Comparison of ENCODE assay signal across 15 mouse cellular contexts in genomic region chr17:28913200-28913599, GRCm38 (mm10). TPM values are rescaled to one million over a fixed set of nuclear protein-coding genes. Genes with fewer than 3 reads are reported as not detected.
DNase-seq lines count a peak whose midpoint lies in the region; TF ChIP-seq lines count a peak whose summit lies in the region.
"Had no signal": no experiment of that assay in that cellular context is flagged by ENCODE, and none has a peak within 500 bp of the region (broad histone marks: within the 10 kb centered on the region; RNA-seq: fewer than 3 reads in every experiment).

No protein-coding gene starts in this region.

- intact Hi-C loops in left cerebral cortex, postnatal 10 days (cut with DNase I) = no loop called here

- TF ChIP-seq CTCF in liver, adult 2 months (IDR thresholded peaks at IDR 0.05; ENCODE audit: low read depth, low read length) = no peak

- H3K36me3 ChIP-seq in liver, adult 2 months (ENCODE audit: control insufficient read depth, insufficient read depth, low read length) = no peaks in the 10 kb centered on the region
- H3K36me3 ChIP-seq: hindbrain, embryonic 15.5 days; limb, embryonic 15.5 days had no signal

- DNase-seq in liver, adult 2 months (ENCODE audit: extremely low read depth, low read depth, low spot score) = peak; percentile 85
- DNase-seq in liver = no peak
- peak; percentile 80 for DNase-seq in Muller cell, postnatal 12 days (ENCODE audit: inconsistent ontology term)
- DNase-seq in adrenal gland, postnatal 36 days = peak; percentile 54 to 70
- peak; percentile 35 for DNase-seq in lung, postnatal 14 days
- DNase-seq in left cerebral cortex, postnatal 10 days (ENCODE audit: extremely low spot score in 1 of 2, low spot score in 2 of 2) = no peak
- no peak for DNase-seq in embryo, embryonic 9.5 days (ENCODE audit: extremely low spot score)
- DNase-seq: cerebellum, adult 11-12 months; embryo, embryonic 11 days; right cerebral cortex, postnatal 4 days had no signal

- no peak for TF ChIP-seq POLR2A in liver, adult 2 months (IDR thresholded peaks at IDR 0.05; ENCODE audit: extremely low read depth, insufficient read depth, low read length)

- H3K4me1 ChIP-seq in liver, adult 2 months (ENCODE audit: control insufficient read depth, insufficient read depth, low read length) = peaks cover 10% of the 10 kb centered on the region

- H3K27me3 ChIP-seq in liver, adult 2 months (ENCODE audit: control insufficient read depth, insufficient read depth, low read length) = no peaks in the 10 kb centered on the region

- H3K79me2 ChIP-seq in liver, adult 2 months (ENCODE audit: control insufficient read depth, insufficient read depth, low read length) = no peaks in the 10 kb centered on the region

- 15% methylated on average over 5 of the region's 5 CpGs for WGBS in liver, adult 2 months

- no peak overlapping the region for H3K27ac ChIP-seq in liver, adult 2 months (replicated peaks; ENCODE audit: insufficient read depth, low read depth, low read length)
- H3K27ac ChIP-seq: hindbrain, embryonic 15.5 days; limb, embryonic 15.5 days had no signal

- H3K4me3 ChIP-seq in liver, adult 2 months (ENCODE audit: insufficient read depth, low read depth, low read length) = no peak overlapping the region
- H3K4me3 ChIP-seq: hindbrain, embryonic 15.5 days; limb, embryonic 15.5 days had no signal

- H3K9ac ChIP-seq in liver, adult 2 months (ENCODE audit: low read depth, low read length) = no peak overlapping the region
- H3K9ac ChIP-seq: hindbrain, embryonic 15.5 days; limb, embryonic 15.5 days had no signal

RNA-seq across cellular contexts. Expression of gene 4930539E08Rik, which starts 1.9 kb away (rescaled TPM):
- 0.09 and 0.47 TPM in 2 replicates for total RNA-seq in liver, adult 2 months (2014; rRNA removed)
- 0.10 and 0.11 TPM in 2 replicates for polyA plus RNA-seq in liver, adult 2 months (2012; rRNA removed)
- total RNA-seq in adrenal gland, postnatal 36 days (2021) = not detected
- 10 to 100 TPM; 10.9 to 13.5 TPM for total RNA-seq in left cerebral cortex, postnatal 10 days (2021)
- total RNA-seq: adrenal gland, adult 18-20 months had no signal

RNA-seq across cellular contexts. Expression of gene Pxt1, which starts 30.4 kb away (rescaled TPM):
- total RNA-seq in liver, adult 2 months (2014; rRNA removed) = not detected in 2 replicates
- polyA plus RNA-seq in liver, adult 2 months (2012; rRNA removed) = not detected in 2 replicates
- not detected for total RNA-seq in adrenal gland, postnatal 36 days (2021)
- not detected for total RNA-seq in left cerebral cortex, postnatal 10 days (2021)
- total RNA-seq: adrenal gland, adult 18-20 months; left cerebral cortex, adult 18-20 months had no signal
- polyA plus RNA-seq: heart, embryonic 14.5 days; hindbrain, embryonic 15.5 days; limb, embryonic 15.5 days had no signal

RNA-seq across cellular contexts. Expression of gene Kctd20, which starts 38.5 kb away (rescaled TPM):
- 22.3 and 24.0 TPM in 2 replicates for total RNA-seq in liver, adult 2 months (2014; rRNA removed)
- polyA plus RNA-seq in liver, adult 2 months (2012; rRNA removed) = 17.9 and 18.9 TPM in 2 replicates
- total RNA-seq in adrenal gland, postnatal 36 days (2021) = 10 to 100 TPM; 54.8 to 60.0 TPM
- total RNA-seq in left cerebral cortex, postnatal 10 days (2021) = 10 to 100 TPM; 81.7 to 83.4 TPM

RNA-seq across cellular contexts. Expression of gene Pnpla1, which starts 55.0 kb away (rescaled TPM):
- total RNA-seq in liver, adult 2 months (2014; rRNA removed) = not detected in 2 replicates
- polyA plus RNA-seq in liver, adult 2 months (2012; rRNA removed) = not detected in 2 replicates
- total RNA-seq in adrenal gland, postnatal 36 days (2021) = under 1 TPM in 1 of 2 experiments, not detected in 1; 0.23 TPM
- total RNA-seq in left cerebral cortex, postnatal 10 days (2021) = under 1 TPM; 0.53 to 0.60 TPM
- polyA plus RNA-seq: heart, embryonic 14.5 days had no signal

Comparison
In these comparisons a context has a peak if more than half of its experiments do, and no peak if none do; other contexts are left out.
1. DNase-seq: peak in liver, adult 2 months (single experiment), Muller cell, postnatal 12 days (single experiment), adrenal gland, postnatal 36 days (2 of 2) and lung, postnatal 14 days (single experiment); none in liver (single experiment), left cerebral cortex, postnatal 10 days (0 of 2) and embryo, embryonic 9.5 days (single experiment).